Mouse (Mus musculus) embryonic facial prominence, embryonic 11.5 days (tissue): ENCODE results near the gene Camk1g. TPM values are rescaled to one million over a fixed set of nuclear protein-coding genes. Genes with fewer than 3 reads are reported as not detected.
A peak's percentile ranks its signal among the peaks of the same experiment; 100 is the strongest.

Source experiments
- ATAC-seq: fragments of 200-750 bp; cut with Nextera tagmentation; replicated peaks from 2 replicates; pipeline ENCODE4 v1.8.0; 2017; ENCODE audit warnings: low read depth; ENCODE audit not compliant: insufficient number of reproducible peaks, low FRiP score, low TSS enrichment
- DNase-seq: peaks from one replicate; pipeline ENCODE4 v3.0.0-alpha.2; 2015; ENCODE audit warnings: low spot score
- H3K27ac ChIP-seq: fragments of 300-500 bp; sonication (generic); replicated peaks from 2 replicates; pipeline ENCODE4 v1.5.1; 2014; ENCODE audit warnings: mild to moderate bottlenecking, low read depth, low read length, control low read depth
- H3K27me3 ChIP-seq: fragments of 300-500 bp; sonication (generic); 2 replicates; pipeline ENCODE4 v1.6.1; 2014; ENCODE audit warnings: mild to moderate bottlenecking, low read length, moderate library complexity, mixed read lengths; ENCODE audit not compliant: control insufficient read depth, insufficient read depth
- H3K36me3 ChIP-seq: fragments of 300-500 bp; sonication (generic); replicated peaks from 2 replicates; pipeline ENCODE4 v1.6.1; 2014; ENCODE audit warnings: low read depth, mild to moderate bottlenecking, low read length, moderate library complexity, mixed read lengths; ENCODE audit not compliant: control insufficient read depth, insufficient read depth
- H3K4me1 ChIP-seq: fragments of 300-500 bp; sonication (generic); 2 replicates; pipeline ENCODE4 v1.6.1; 2014; ENCODE audit warnings: low read length, mixed read lengths; ENCODE audit not compliant: control insufficient read depth, insufficient read depth
- H3K4me2 ChIP-seq: fragments of 300-500 bp; sonication (generic); 2 replicates; pipeline ENCODE4 v1.6.1; 2014; ENCODE audit warnings: low read depth, mild to moderate bottlenecking, control low read depth, low read length, moderate library complexity
- H3K4me3 ChIP-seq: fragments of 300-500 bp; sonication (generic); 2 replicates; pipeline ENCODE4 v1.5.1; 2014; ENCODE audit warnings: low read depth, low read length, control low read depth
- H3K9ac ChIP-seq: fragments of 300-500 bp; sonication (generic); replicated peaks from 2 replicates; pipeline ENCODE4 v1.6.1; 2014; ENCODE audit warnings: mild to moderate bottlenecking, control low read depth, low read length
- H3K9me3 ChIP-seq: fragments of 300-500 bp; sonication (generic); replicated peaks from 2 replicates; pipeline ENCODE4 v1.6.1; 2016; ENCODE audit warnings: mild to moderate bottlenecking, low read length, inconsistent platforms, mixed read lengths; ENCODE audit not compliant: control insufficient read depth
- WGBS: fragments of 180-500 bp; shearing (Covaris S2); extraction: QIAGEN DNeasy Blood & Tissue Kit; methylation state at CpG from one replicate; pipeline ENCODE4 v1.1.7; 2014; 5-methylcytosine and 5-hydroxymethylcytosine counted together
- polyA plus RNA-seq: library from polyadenylated mRNA; unstranded; fragments of >200 nt; fragmentation: Nextera tagmentation; extraction: Ambion mirVana; gene quantifications from 2 replicates; pipeline ENCODE4 v1.2.1, GENCODE M21; 2014

Camk1g gene
- polyA plus RNA-seq, 1 experiment from 2014 or later: 21.9 TPM

GRCm38 (mm10) chr1:193337787-193338310 lies 32.2 kb downstream of the Camk1g start:
- 45% methylated on average over 4 of the region's 4 CpGs for WGBS
- DNase-seq (no peak), ATAC-seq (no peak)
- no peaks in the 10 kb centered on the region for H3K9me3 ChIP-seq
- no peaks in the 10 kb centered on the region for H3K27me3 ChIP-seq
- no peak overlapping the region for H3K4me3 ChIP-seq
- H3K27ac ChIP-seq: no peak overlapping the region
- no peaks in the 10 kb centered on the region for H3K36me3 ChIP-seq
- H3K9ac ChIP-seq: no peak overlapping the region
- no peak overlapping the region for H3K4me2 ChIP-seq
- no peaks in the 10 kb centered on the region for H3K4me1 ChIP-seq

GRCm38 (mm10) chr1:193337018-193337321 lies 33.1 kb downstream of the Camk1g start:
- H3K27me3 ChIP-seq: no peaks in the 10 kb centered on the region

DNA sequence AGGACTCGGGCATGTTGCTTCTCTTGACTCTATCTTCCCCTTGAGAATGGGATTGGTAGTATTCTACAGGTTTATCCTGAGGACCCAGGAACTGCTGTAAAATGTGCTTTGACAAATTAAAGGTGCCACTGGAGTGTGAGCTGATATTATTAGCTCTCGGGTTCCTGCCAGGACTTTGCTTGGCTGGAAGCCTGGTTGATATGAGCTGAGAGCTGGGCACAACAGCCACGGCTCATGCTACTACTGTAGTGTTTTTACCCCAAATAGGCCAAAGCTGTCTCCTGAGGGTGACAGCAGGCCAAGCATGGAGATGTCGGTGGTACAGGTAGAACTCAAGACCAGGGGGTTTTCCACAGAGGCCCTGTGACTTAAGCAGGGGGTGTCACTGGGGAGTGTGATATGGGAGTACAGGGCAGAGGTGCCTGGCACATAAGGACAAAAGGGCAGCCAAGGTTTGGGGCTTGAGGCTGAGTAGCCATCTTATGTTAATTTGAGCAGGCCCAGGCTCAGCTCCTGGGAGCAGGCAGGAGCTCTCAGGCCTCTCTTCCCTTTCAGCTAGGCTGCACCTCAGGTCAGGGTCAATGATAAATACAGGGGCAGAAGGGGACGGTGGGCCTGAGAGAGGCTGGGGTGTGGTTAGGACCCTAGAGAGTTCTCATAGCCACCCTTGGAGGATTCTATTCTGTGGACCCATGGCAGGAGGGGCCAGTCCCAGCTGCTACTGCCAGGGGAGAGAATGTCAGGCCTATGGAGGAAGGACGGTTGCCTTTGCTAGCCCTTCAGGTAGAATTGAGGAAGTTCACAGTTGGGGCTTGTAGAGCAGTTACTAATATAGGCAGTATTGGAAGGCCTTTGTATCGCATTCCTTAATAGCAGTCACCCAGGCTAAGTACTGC lies 33.7 kb downstream of the Camk1g start:
- no peaks in the 10 kb centered on the region for H3K9me3 ChIP-seq
- ATAC-seq (no peak), DNase-seq (no peak)
- no peaks in the 10 kb centered on the region for H3K27me3 ChIP-seq
- H3K4me1 ChIP-seq: no peaks in the 10 kb centered on the region
- H3K27ac ChIP-seq: no peak overlapping the region
- no peaks in the 10 kb centered on the region for H3K36me3 ChIP-seq
- no peak overlapping the region for H3K4me2 ChIP-seq
- no peak overlapping the region for H3K4me3 ChIP-seq
- 80% methylated on average over 7 of the region's 7 CpGs for WGBS
- no peak overlapping the region for H3K9ac ChIP-seq

More at GRCm38 (mm10) chr1:193337018-193337321, 33.1 kb downstream of the Camk1g start:
- H3K9ac ChIP-seq: no peak overlapping the region
- H3K9me3 ChIP-seq: no peaks in the 10 kb centered on the region
- no peak overlapping the region for H3K27ac ChIP-seq
- H3K4me2 ChIP-seq: no peak overlapping the region
- H3K4me1 ChIP-seq: no peaks in the 10 kb centered on the region
- H3K4me3 ChIP-seq: no peak overlapping the region
- DNase-seq: no peak
- WGBS: 77% methylated on average over 9 of the region's 9 CpGs
- H3K36me3 ChIP-seq: no peaks in the 10 kb centered on the region
- ATAC-seq: no peak

GRCm38 (mm10) chr1:193334546-193334945 lies 35.6 kb downstream of the Camk1g start:
- Histone ChIP-seq H3K27me3 (no peaks in the 10 kb centered on the region), H3K4me1 (no peaks in the 10 kb centered on the region; the same call in 1 of the 2 replicates), H3K9ac (no peak overlapping the region), H3K27ac (no peak overlapping the region), H3K36me3 (no peaks in the 10 kb centered on the region), H3K9me3 (no peaks in the 10 kb centered on the region), H3K4me2 (no peak overlapping the region), H3K4me3 (no peak overlapping the region)
- DNase-seq (peak; percentile 32), ATAC-seq (no peak)
- 83% methylated on average over 6 of the region's 6 CpGs for WGBS

- ATAC-seq (no peak), DNase-seq (no peak)
- Histone ChIP-seq H3K27ac (no peak overlapping the region), H3K4me1 (no peaks in the 10 kb centered on the region; the same call in 1 of the 2 replicates), H3K36me3 (no peaks in the 10 kb centered on the region), H3K4me3 (no peak overlapping the region), H3K9ac (no peak overlapping the region), H3K9me3 (no peaks in the 10 kb centered on the region), H3K27me3 (no peaks in the 10 kb centered on the region), H3K4me2 (no peak overlapping the region)
- 83% methylated on average over 3 of the region's 3 CpGs for WGBS
These were observed 36.3 kb downstream of the Camk1g start for GRCm38 (mm10) chr1:193333776-193334175.

DNA sequence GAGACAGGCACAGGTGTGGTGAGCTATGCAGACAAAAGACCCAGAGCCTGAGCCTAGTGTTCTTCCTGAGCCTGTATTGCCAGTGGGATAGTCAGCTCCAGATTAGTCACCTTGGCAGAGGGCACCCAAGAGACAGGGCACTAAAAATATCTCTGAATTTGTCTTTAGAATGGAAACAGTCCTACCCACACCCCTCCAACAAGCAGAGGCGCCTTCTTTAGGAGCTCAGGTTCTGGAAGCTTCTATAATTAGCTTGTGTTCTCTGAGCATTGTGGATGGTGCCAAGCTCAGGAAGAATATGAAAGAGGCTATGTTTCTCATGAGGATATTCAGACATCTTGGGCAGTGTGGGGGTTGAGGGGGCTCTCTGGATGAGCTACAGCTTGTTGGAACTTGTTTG lies 37.4 kb downstream of the Camk1g start:
- 86% methylated on average over 1 of the region's 1 CpGs for WGBS
- H3K4me3 ChIP-seq: no peak overlapping the region
- no peaks in the 10 kb centered on the region for H3K36me3 ChIP-seq
- ATAC-seq (no peak), DNase-seq (no peak)
- no peaks in the 10 kb centered on the region; the same call in 1 of the 2 replicates for H3K4me1 ChIP-seq
- H3K27ac ChIP-seq: no peak overlapping the region
- no peaks in the 10 kb centered on the region for H3K27me3 ChIP-seq
- no peak overlapping the region for H3K9ac ChIP-seq
- no peaks in the 10 kb centered on the region for H3K9me3 ChIP-seq
- H3K4me2 ChIP-seq: no peak overlapping the region

DNA sequence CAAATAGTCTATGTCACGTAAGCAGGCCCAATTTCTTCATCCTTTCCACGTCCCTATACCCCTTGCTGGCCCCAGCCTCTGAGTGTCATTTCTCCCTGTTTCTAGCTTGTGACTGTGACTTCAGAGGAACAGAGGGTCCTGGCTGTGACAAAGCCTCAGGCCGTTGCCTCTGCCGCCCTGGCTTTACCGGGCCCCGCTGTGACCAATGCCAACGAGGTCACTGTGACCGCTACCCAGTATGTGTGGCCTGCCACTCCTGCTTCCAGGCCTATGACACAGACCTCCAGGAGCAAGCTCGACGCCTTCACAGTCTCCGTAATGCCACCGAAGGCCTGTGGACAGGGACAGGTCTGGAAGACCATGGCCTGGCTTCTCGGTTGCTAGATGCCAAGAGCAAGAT lies 38.1 kb downstream of the Camk1g start:
- Histone ChIP-seq H3K27ac (no peak overlapping the region), H3K4me1 (no peaks in the 10 kb centered on the region; the same call in 1 of the 2 replicates), H3K9me3 (no peaks in the 10 kb centered on the region), H3K27me3 (no peaks in the 10 kb centered on the region), H3K4me3 (no peak overlapping the region), H3K9ac (no peak overlapping the region), H3K36me3 (no peaks in the 10 kb centered on the region), H3K4me2 (no peak overlapping the region)
- ATAC-seq: no peak
- DNase-seq: no peak
- 84% methylated on average over 13 of the region's 13 CpGs for WGBS

DNA sequence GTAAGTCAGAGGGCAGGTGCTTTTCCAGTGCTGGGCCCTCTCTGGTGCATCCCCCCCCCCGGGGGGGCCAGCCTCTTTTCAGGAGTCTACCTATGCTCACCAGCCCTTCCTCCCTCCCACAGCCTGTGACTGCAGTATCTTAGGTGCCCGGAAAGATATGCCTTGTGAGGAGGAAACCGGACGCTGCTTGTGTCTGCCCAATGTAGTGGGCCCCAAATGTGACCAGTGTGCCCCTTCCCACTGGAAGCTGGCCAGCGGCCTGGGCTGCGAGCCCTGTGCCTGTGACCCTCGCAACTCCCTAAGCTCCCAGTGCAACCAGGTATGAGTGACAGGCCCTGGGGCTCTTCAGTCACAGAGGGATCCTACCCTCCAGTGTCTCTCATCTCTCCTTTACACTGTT lies 39.5 kb downstream of the Camk1g start:
- Histone ChIP-seq H3K36me3 (no peaks in the 10 kb centered on the region), H3K9ac (no peak overlapping the region), H3K4me1 (no peaks in the 10 kb centered on the region; the same call in 1 of the 2 replicates), H3K9me3 (no peaks in the 10 kb centered on the region), H3K4me3 (no peak overlapping the region), H3K4me2 (no peak overlapping the region), H3K27me3 (no peaks in the 10 kb centered on the region), H3K27ac (no peak overlapping the region)
- ATAC-seq (no peak), DNase-seq (no peak)
- 74% methylated on average over 7 of the region's 7 CpGs for WGBS
